Mouse (Mus musculus): ENCODE measurements around the gene Rps12. TPM values are rescaled to one million over a fixed set of nuclear protein-coding genes. Genes with fewer than 3 reads are reported as not detected.

Gene Rps12
- 178 and 250 TPM in 2 replicates for polyA plus RNA-seq (2015; fragmentation: Nextera tagmentation; extraction: Ambion mirVana)

DNA sequence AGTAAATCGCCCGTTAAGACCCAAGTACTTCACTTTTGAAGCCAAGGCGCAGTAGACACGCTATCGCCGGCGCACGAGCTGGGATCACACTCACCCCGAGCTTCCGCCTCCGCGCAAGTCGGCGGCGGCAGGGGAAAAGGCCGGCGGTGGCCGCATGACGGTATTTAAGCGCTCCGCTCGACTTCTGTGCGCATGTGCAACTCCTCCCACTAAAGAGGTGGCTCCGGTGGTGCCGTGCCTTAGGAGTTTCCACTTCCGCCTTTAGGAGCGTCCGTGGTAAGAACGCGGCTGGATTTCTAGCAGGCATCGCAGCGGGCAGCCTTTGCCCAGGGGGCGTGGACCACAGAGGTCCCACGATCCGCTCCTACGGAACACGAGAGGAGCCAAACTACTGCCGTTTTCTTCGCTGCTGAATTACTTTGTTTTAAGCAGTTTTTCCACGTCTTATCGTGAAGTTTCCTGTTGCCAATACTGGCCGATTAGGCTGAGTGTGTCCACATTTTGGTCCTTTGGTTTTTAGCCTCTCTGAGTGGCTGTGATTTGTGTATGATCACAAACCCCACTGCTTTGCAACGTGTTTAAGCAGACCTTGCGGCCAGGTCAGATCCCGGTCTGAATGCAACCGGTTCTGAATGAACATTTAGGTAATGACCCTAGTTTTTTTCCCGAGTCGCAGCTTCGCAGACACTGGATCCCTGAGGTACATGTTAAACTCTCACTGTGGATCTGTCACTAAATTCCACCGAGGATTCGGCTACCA is at the start of gene Rps12:
Gene Rps12, minus strand, starts transcription at position 214 of the 760 bp plus-strand sequence.

GRCm38 (mm10) chr10:23796551-23797503 is 9.8 kb upstream of the Rps12 start, which contains the start of gene Slc18b1:
Gene Slc18b1, plus strand, starts transcription at chr10:23796986.

Other genes with a start within 250 kb of the Rps12 start
- gene Slc18b1, start 9.7 kb upstream of the Rps12 start, polyA plus RNA-seq (2015; fragmentation: Nextera tagmentation; extraction: Ambion mirVana), result 20.3 and 25.7 TPM in 2 replicates
- gene Vnn3, start 64.2 kb upstream of the Rps12 start, polyA plus RNA-seq (2015; fragmentation: Nextera tagmentation; extraction: Ambion mirVana), result 8.4 and 15.1 TPM in 2 replicates
- gene Vnn1, start 107.4 kb upstream of the Rps12 start, polyA plus RNA-seq (2015; fragmentation: Nextera tagmentation; extraction: Ambion mirVana), result 19.2 and 41.4 TPM in 2 replicates
- gene Taar1, start 133.1 kb upstream of the Rps12 start, polyA plus RNA-seq (2015; fragmentation: Nextera tagmentation; extraction: Ambion mirVana), result not detected in 2 replicates
- gene Taar2, start 151.3 kb upstream of the Rps12 start, polyA plus RNA-seq (2015; fragmentation: Nextera tagmentation; extraction: Ambion mirVana), result not detected in 2 replicates
- gene Taar3, start 162.3 kb upstream of the Rps12 start, polyA plus RNA-seq (2015; fragmentation: Nextera tagmentation; extraction: Ambion mirVana), result not detected in 2 replicates
- gene Taar4, start 173.2 kb upstream of the Rps12 start, polyA plus RNA-seq (2015; fragmentation: Nextera tagmentation; extraction: Ambion mirVana), result not detected in 2 replicates
- gene Taar5, start 183.4 kb upstream of the Rps12 start, polyA plus RNA-seq (2015; fragmentation: Nextera tagmentation; extraction: Ambion mirVana), result not detected in 2 replicates
- gene Taar6, start 198.4 kb upstream of the Rps12 start, polyA plus RNA-seq (2015; fragmentation: Nextera tagmentation; extraction: Ambion mirVana), result not detected in 2 replicates
- not detected in 2 replicates for gene Taar7a, start 206.2 kb upstream of the Rps12 start, polyA plus RNA-seq (2015; fragmentation: Nextera tagmentation; extraction: Ambion mirVana)
- gene Taar7b, start 212.7 kb upstream of the Rps12 start, polyA plus RNA-seq (2015; fragmentation: Nextera tagmentation; extraction: Ambion mirVana), result not detected in 2 replicates
- gene Taar7d, start 239.9 kb upstream of the Rps12 start, polyA plus RNA-seq (2015; fragmentation: Nextera tagmentation; extraction: Ambion mirVana), result not detected in 2 replicates

Measured in adrenal gland, postnatal 0 days (tissue).